Mouse (Mus musculus) megakaryocyte, adult 5-6 weeks (primary cell): ENCODE measurements around the gene Trim63. TPM values are rescaled to one million over a fixed set of nuclear protein-coding genes. Genes with fewer than 3 reads are reported as not detected.
"Not testable (repeated sequence)": the region's sequence is repeated elsewhere in the genome, so short reads cannot be mapped to it uniquely, and the experiment has no call there.

ENCODE experiments used
- ATAC-seq: 2 replicates; pipeline ENCODE4 v1.8.0; 2016; ENCODE audit warnings: mild to moderate bottlenecking, inconsistent platforms; ENCODE audit not compliant: poor library complexity, severe bottlenecking
- total RNA-seq, 2 experiments: library from RNA; stranded (forward) in 1 of 2; stranded (reverse) in 1 of 2; fragments of 153-499, 151-499 nt in 1 of 2; fragments of 221-1000, 200-1000 nt in 1 of 2; gene quantifications; 2 replicates each; pipeline versions ENCODE4 v1.2.3 to v1.2.4; 2015 to 2017

The Trim63 gene
- not detected in 2 replicates for total RNA-seq (2015)
- total RNA-seq (2017): not detected in 2 replicates

DNA sequence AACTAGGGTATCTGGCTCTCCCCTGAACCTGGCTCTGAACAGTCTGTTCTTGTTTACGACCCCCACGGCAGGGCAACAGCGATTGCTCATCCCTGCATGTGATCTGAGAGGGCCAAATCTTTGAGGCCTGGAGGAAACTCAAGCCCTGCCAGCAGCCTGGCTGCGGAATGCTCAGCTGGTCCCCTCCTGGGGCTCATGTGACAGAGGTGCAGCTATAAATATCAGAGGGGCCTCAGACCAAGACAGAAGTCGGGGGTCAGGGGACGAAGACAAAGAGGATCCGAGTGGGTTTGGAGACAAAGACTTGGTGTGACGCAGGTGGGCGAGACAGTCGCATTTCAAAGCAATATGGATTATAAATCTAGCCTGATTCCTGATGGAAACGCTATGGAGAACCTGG is at the start of gene Trim63:
Trim63 (plus strand) TSS at position 245 of the 400 bp plus-strand sequence.
- ATAC-seq: no peak

DNA sequence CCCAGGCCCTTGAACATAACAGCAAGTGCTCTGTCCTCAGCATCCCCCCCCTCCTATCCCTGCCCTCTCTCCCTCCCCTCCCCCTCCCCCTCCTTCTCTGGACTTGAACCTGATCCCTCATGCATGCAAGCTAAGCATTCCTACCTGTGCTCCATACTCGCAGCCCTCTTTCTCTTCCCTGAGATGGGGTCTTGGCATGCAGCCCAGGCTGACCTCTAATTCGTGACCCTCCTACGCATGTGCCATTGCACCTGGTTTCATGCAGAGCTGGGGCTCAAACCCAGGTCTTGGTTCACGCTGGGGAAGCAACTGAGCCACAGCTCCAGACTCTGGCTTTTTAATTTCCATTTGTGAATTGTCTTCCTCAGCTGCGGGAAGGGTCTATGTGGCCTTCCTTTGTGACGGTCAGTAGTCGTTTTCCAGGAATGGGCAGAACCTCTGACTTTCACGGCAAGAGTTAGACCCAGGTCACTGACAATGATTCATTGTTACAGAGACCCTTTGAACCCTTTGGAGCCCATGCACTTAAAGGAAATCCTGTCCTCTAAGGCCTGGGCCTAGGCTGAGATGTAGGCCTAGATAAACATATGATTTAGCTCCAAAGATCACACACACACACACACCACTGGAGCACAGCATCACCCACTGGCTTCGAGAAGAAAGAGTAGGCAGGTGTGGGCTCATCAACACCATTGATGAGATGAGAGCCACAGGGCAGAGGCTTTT is 48.9 kb upstream of the Trim63 start:
- no peak for ATAC-seq

GRCm38 (mm10) chr4:134268102-134268655 is 46.7 kb upstream of the Trim63 start:
- no peak for ATAC-seq

DNA sequence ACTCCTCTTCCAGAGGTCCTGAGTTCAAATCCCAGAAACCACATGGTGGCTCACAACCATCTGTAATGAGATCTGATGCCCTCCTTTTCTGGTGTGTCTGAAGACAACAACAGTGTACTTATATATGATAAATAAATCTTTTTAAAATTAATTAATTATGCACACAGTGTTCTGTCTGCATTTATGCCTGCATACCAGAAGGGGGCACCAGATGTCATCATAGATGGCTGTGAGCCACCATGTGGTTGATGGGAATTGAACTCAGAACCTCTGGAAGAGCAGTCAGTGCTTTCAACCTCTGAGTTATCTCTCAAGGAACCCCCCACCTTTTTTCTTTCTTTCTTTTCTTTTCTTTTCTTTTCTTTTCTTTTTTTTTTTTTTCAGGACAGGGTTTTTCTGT is 45.3 kb upstream of the Trim63 start:
- ATAC-seq: not testable (repeated sequence)

GRCm38 (mm10) chr4:134271979-134272378 is 42.9 kb upstream of the Trim63 start:
- no peak for ATAC-seq

DNA sequence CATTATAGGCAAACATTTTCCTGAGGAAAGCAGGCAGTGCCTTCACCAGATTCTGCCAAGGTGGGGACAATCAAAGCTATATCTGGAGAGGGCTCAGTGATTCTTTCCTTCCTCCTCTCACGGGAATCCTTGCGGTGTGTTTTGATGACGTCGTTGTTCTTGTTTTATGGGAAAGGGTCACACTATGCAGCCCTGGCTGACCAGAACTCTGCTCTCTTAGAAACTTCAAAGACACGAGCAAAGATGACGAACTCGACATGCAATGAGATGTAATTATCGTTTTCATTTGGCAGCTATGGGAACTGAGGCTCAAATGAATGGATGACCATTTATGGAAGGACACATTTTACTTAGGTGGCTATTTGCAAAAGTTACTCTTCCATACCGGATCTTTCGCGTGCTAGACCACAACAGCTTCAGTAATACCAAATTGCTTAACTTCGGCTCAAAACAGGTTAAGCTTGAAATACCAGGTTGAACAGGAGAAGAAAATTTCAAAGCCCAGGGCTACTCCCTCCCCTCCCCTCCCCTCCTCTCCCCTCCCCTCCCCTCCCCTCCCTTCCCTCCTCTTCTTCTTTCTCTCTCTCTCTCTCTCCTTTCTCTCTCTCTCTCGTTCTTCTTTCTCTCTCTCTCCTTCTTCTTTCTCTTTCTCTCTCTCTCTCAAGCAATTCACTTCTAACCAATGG is 42.0 kb upstream of the Trim63 start:
- ATAC-seq: peak; percentile 29

DNA sequence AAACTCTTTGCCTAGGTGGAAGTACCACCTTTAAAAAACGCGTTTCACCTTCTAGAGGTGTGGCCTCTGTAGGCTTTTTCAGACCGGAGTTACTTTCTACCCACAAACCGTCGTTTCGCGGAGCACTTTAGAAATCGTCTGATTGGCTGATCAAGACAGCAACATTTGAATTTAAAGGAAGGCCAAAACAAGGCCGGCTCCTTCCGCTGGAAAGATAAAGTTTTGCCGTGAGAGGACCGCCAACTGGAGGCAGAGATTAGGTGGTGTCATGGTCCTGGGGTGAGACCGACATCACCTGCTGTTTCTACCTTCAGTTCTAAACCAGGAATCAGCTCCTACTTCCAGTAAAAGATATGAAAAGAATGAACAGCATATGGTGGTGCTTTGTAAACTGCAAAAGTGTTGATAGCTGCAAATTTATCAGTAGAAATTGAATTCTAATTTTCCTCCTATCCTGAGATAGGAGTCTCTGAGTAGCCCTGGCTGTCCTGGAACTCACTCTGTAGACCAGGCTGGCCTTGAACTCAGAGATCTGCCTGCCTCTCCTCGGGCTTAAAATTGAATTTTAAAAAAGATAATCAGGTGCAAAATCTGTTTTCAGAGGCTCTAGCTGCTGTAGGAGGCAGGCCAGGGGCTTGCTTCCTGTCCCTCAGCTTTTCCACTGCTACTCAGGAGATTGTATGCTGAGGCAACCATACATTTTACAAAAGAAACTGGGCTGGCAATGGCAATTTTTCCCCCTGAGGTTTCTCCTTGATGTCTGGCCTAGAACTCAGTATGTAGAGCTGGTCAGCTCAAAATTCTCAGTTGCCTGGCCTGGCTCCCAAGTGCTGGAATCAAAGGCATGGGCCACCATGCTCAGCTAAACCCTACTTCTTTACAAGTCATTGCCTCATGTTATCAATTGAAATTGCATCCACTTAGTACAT is 41.2 kb upstream of the Trim63 start:
- peak; percentile 84 for ATAC-seq

DNA sequence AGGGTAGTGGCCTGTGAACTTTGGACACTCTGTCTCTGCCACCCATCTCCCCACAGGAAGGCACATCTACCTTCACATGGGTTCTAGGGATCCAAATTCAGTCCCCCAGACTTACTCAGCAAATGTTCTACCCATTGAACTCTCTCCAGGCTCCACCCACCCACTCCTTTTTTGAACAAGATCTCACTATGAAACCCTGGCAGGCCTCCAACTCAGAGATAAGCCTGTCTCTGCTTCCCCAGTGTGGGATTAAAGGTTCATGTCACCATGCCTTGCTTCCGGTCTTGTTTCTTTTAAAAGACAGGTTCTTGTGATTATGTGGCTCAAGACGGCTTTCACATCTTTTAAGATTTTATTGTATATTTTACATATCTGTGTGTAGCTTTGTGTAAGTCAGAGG is 30.0 kb upstream of the Trim63 start:
- no peak for ATAC-seq

- no peak for ATAC-seq
Observed at GRCm38 (mm10) chr4:134286226-134287167, 28.4 kb upstream of the Trim63 start.

- peak; percentile 77 for ATAC-seq
Observed at GRCm38 (mm10) chr4:134287168-134287564, 27.8 kb upstream of the Trim63 start.

DNA sequence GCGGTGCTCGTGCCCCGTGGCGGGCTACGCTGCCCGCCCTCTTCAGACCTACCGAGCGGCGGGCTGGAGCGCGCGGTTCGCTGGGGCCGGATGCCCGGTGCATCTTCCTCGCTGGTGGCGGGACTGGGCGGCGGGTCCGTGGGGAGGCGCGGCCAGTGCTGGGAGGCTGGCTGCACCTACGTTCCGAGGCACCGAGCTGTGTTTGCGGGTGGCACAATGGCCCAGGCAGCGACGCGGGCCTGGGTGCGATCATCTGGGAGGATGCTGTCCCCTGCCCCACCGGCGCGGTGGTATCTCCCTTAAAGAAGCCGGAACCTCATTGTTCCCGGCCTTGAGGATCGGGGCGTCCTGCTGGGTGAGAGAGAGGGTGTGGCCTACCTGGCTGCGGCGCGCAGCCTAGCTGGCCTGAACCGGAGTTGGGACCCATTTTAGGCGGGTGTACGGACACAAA is 27.3 kb upstream of the Trim63 start, which contains the start of gene Pdik1l:
Pdik1l (minus strand) TSS at position 321 of the 451 bp plus-strand sequence.
- ATAC-seq: peak; percentile 52

DNA sequence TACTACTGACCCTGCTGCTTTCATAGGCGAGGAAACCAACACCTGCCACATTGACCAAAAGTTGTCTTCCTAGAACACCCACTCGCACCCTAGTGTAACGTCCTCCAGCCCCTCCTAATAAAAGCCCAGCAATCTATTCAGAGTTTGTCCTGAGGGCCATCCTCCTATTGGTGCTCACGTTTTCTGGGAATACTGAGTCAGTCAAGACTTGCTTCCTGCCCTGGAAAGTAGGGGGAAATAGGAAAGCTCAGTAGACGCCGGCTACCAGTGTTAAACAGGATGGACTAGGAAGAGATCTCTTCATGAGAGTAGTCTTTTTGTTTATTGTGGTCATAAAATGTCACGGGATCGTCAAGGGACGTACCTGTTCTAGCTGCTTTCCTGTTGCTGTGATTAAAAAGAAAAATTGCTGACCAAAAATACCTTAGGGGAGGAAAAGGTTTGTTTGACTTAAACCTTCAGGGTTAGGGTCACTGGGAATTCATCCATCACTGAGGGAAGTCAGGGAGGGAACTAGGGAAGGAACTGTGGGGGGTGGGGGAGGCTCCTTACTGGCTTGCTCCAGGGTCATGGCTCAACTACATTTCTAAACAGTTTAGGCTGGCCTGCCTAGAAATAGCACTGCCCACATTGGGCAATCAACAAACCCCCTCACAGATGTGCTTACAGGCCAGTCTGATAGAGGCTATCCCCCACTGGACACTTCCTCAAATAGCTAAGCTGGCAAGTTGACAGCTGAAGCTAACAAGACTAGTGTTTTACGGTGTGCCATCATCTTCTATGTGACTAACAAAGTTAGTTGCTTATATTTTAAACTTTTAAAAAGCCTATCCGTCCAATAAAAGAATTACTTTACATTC is 26.3 kb upstream of the Trim63 start:
- peak; percentile 41 for ATAC-seq

GRCm38 (mm10) chr4:134292067-134292466 is 22.9 kb upstream of the Trim63 start:
- peak; percentile 55; the same call in 1 of the 2 replicates for ATAC-seq

DNA sequence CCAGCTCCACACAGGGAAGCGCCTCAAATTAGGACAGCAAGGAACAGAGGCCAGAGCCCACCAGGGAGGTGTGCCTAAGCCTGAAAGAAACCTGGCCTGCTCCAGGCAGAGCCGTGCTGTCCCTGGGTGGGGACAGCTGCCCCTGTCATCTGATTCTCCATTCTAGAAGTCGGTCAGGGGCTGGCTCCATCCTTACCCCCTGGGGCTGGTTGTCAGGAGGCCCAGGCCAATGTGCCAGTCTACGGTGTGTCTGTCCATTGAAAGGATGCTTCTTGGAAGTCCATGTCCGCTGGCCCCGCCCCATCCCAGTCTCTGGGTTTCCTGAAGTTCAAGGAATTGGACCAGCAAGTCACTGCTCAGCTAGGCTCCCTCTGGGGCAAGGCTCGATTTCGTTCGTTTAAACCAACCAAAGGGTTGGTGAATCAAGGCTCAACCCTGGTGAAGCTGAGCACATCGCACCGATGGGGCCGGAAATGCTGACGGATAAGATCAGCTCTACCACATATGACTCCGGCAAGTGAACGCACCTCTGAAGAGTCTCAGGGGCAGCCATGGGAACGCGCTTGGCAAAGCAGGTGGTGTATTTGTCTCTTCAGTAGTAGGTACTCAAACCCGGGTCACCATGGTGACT is 21.7 kb upstream of the Trim63 start:
- no peak for ATAC-seq

GRCm38 (mm10) chr4:134293692-134294163 is 21.2 kb upstream of the Trim63 start:
- ATAC-seq: no peak

DNA sequence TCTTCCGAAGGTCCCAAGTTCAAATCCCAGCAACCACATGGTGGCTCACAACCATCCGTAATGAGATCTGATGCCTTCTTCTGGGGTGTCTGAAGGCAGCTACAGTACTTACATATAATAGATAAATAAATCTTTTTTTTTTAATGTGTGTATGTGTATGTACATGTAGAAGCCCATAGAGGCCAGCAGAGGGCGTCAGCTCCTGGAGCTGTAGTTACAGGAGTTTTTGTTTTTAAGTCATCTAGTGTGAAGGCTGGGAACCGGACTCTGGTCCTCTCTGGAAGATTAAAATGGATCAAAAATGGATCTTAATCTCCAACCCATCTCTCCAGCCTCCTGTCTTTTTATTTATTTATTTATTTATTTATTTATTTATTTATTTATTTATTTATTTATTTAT is 18.8 kb upstream of the Trim63 start:
- not testable (repeated sequence) for ATAC-seq

GRCm38 (mm10) chr4:134296523-134296922 is 18.4 kb upstream of the Trim63 start:
- no peak for ATAC-seq

DNA sequence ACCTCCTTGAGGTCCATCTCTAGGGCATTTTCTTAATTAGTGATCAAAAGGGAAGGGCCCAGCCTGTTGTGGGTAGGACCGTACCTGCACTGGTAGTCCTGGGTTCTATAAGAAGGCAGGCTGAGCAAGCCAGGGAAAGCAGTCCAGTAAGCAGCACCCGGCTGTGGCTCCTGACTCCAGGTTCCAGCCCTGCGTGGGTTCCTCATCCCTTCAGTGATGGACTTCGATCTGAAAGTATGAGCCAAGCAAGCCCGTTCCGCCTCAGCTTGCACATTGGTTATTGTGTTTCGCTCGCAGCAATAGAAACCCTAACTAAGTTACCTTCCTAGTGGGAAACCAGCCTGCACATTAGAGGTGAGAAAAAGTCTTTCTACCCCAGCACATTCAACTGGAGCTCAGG is 17.6 kb upstream of the Trim63 start:
- no peak for ATAC-seq
